Mouse (Mus musculus) left cerebral cortex, adult 8-10 months (tissue): ENCODE measurements around the gene Ptger3. TPM values are rescaled to one million over a fixed set of nuclear protein-coding genes. Genes with fewer than 3 reads are reported as not detected.

Source experiments
- DNase-seq, 2 experiments: peaks; one replicate each; pipeline ENCODE4 v3.0.0; 2022; ENCODE audit warnings: low spot score in 2 of 2
- total RNA-seq, 4 experiments: library from RNA; stranded (reverse); gene quantifications; 2 replicates each; pipeline ENCODE4 v1.2.4; 2022

The Ptger3 gene
- 1 to 10 TPM; 4.3 to 5.2 (median 4.8) TPM for total RNA-seq

DNA sequence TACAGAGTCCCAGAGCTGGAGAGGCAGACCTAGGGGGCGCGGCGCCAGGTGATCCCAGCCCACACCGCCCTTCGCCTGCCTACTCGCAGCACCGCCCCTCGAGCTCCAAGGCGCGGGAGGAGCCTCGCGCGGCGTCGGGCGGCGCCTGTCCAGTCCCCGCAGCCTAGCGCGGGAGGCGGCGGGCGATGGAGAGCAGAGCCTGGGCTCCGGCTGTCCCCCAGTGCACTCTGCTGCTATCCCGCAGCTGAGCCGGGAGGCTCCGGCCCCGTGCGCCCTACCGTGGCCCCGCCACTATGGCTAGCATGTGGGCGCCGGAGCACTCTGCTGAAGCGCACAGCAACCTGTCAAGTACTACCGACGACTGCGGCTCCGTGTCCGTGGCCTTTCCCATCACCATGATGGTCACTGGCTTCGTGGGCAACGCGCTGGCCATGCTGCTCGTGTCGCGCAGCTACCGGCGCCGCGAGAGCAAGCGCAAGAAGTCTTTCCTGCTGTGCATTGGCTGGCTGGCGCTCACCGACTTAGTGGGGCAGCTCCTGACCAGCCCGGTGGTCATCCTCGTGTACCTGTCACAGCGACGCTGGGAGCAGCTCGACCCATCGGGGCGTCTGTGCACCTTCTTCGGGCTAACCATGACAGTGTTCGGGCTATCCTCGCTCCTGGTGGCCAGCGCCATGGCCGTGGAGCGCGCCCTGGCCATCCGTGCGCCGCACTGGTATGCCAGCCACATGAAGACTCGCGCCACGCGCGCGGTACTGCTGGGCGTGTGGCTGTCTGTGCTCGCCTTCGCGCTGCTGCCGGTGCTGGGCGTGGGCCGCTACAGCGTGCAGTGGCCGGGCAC is at the start of gene Ptger3:
Gene Ptger3 (plus strand): TSS at position 168 of the 841 bp plus-strand sequence.
- peak; percentile 16 to 41 for DNase-seq

DNA sequence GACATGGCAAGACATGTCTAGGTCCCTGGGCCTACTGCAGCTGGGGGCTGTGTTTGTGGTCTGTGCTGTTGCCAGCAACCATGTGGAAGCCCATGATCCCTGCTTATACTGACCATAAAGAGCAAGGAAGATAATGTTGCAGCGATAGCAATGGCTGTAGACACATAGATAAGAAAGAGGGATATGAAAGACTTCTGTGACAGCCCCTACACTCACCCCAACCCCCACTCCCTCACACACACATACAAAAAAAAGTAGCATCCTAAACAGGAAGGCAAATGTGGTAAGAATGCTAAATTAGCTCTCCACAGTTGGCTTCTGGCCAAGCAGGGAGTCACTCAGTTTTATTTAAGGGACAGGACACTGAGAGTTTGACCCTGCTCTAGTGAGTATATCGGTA is 48.7 kb upstream of the Ptger3 start:
- DNase-seq, result no peak

DNA sequence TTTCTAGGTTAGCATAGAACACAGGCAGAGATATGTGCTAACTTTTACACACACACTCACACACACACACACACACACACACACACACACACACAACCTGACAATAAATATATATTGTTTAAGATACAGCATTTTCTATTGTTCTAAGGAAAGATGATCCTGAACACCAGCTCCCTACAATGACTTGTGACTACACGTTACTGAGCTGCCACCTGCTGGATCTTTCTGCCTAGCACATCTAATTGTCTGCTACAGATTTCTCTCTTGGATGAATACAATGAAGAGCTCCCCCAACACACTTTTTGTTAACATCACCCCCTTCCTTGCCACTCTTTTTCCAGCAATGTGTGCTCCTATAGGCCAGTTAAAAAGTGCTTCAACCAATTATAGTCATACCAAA is 46.3 kb upstream of the Ptger3 start:
- peak; percentile 18 to 28 for DNase-seq

GRCm38 (mm10) chr3:157523834-157524233 is 42.9 kb upstream of the Ptger3 start:
- DNase-seq, result no peak

GRCm38 (mm10) chr3:157531585-157531984 is 35.1 kb upstream of the Ptger3 start:
- DNase-seq, result no peak

GRCm38 (mm10) chr3:157533964-157534785 is 32.5 kb upstream of the Ptger3 start, which contains the start of gene Zranb2:
Gene Zranb2, plus strand, starts transcription at chr3:157534160.
- DNase-seq, result peak; percentile 91 to 94

GRCm38 (mm10) chr3:157534786-157535415 is 31.8 kb upstream of the Ptger3 start:
- no peak for DNase-seq

- no peak for DNase-seq
Observed at GRCm38 (mm10) chr3:157549323-157549722, 17.4 kb upstream of the Ptger3 start.

- DNase-seq, result no peak
Observed at GRCm38 (mm10) chr3:157549758-157550600, 16.7 kb upstream of the Ptger3 start.

GRCm38 (mm10) chr3:157565196-157565595 is 1.5 kb upstream of the Ptger3 start:
- no peak for DNase-seq

DNA sequence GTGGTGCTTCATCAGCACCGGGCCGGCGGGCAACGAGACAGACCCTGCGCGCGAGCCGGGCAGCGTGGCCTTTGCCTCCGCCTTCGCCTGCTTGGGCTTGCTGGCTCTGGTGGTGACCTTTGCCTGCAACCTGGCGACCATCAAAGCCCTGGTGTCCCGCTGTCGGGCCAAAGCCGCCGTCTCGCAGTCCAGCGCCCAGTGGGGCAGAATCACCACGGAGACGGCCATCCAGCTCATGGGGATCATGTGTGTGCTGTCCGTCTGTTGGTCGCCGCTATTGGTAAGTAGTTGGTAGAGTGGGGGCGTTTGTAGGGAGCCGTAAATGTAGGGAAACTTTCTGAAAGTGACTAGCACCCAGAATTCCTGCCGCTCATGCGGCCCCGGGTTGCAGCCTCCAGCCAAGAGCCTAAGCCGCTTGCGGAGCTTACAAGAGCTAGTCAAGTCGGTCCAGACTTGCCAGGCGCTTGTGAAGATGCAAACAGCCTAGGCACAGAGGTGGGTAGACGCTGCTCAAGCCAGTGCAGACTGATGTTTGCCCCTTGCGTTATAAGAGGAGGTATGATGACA is 957 bp downstream of the Ptger3 start:
- peak in 1 of 2 experiments; percentile 9 for DNase-seq

DNA sequence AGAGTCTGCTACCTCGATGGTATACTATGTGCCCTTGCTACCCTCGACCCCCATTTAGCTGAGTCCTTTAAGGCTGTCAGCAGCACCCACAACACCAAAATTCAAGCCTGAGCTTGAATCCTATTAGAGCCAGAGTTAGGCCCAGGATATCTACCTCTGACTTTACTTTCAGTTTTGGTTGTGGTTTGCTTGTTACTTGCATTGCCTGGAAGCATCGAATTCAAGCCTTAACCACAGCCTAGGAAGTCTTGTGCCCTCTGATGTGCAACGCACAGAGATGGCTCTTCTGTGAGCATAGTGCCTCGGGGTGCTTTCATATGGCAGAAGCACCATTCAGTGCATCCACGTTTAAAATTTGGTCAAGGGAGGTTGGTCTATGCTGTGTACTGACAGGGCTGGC is 5.3 kb downstream of the Ptger3 start:
- DNase-seq, result no peak

DNA sequence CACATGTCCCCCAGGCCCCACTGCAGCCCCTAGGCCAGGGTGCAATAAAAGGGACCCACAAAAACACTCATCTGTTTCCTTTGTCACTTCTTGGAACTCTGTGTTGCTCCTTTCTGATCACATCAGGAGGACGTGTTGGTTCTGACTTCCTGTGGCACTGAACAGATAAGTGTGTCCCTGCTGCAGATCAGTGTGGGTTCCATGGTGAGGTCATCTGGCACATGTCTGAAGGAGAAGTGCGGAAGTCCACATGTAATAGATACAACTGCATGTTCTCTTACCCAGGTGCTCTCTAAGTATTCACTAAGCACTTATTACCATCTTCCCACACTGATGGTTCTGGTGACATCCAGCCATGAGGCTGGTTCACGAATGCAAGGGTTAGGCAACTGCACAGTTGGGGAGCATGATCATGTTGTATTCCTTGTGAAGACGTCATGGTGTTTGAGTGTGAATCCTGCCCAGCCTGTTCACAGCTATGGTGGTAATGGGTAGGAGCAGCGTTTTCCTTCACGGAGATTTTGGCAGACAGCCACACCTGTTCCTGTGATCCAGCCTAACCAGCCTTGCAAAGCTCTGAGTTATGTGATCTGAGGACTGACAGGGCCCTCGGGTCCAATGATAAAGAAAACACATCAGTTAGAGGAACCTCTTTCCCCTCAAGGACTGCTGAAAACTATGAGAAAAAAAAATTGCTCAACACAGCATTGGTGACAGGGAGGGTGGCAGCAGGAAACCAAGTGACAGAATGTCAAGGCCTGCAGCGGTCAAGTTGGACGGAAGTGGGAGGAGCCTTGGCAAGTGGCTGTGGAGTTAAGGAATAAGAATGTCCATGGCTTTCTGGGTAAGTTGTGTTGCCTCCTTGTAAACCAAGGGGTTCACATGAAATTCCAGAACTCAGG is 9.0 kb downstream of the Ptger3 start:
- DNase-seq, result no peak

GRCm38 (mm10) chr3:157576343-157576722 is 9.6 kb downstream of the Ptger3 start:
- no peak for DNase-seq

GRCm38 (mm10) chr3:157576862-157577261 is 10.2 kb downstream of the Ptger3 start:
- DNase-seq, result no peak

GRCm38 (mm10) chr3:157578469-157579170 is 11.9 kb downstream of the Ptger3 start:
- DNase-seq, result no peak

- no peak for DNase-seq
Observed at GRCm38 (mm10) chr3:157579376-157579775, 12.7 kb downstream of the Ptger3 start.

GRCm38 (mm10) chr3:157580299-157580698 is 13.6 kb downstream of the Ptger3 start:
- DNase-seq, result no peak

GRCm38 (mm10) chr3:157581755-157582154 is 15.1 kb downstream of the Ptger3 start:
- no peak for DNase-seq
